In genomic region chr1:136440741-136441140, GRCm38 (mm10) we compare ENCODE assay signal across 24 mouse cellular contexts.
"Had no signal": no experiment of that assay in that cellular context is flagged by ENCODE, and none has a peak within 500 bp of the region (broad histone marks: within the 10 kb centered on the region; RNA-seq: fewer than 3 reads in every experiment).

No protein-coding gene starts in this region.

- H3K27me3 ChIP-seq: heart, embryonic 12.5 days; hindbrain, embryonic 13.5 days; hindbrain, embryonic 15.5 days; kidney, embryonic 15.5 days; limb, embryonic 13.5 days; limb, embryonic 15.5 days had no signal

- H3K4me3 ChIP-seq: heart, embryonic 12.5 days; hindbrain, embryonic 13.5 days; hindbrain, embryonic 15.5 days; kidney, embryonic 15.5 days; limb, embryonic 13.5 days; limb, embryonic 15.5 days had no signal

- H3K4me2 ChIP-seq: heart, embryonic 12.5 days; hindbrain, embryonic 13.5 days; hindbrain, embryonic 15.5 days; kidney, embryonic 15.5 days; limb, embryonic 13.5 days; limb, embryonic 15.5 days had no signal

- H3K9ac ChIP-seq: forebrain, postnatal 0 days; heart, embryonic 12.5 days; hindbrain, embryonic 13.5 days; hindbrain, embryonic 15.5 days; kidney, embryonic 15.5 days; limb, embryonic 13.5 days; limb, embryonic 15.5 days; liver, embryonic 14.5 days had no signal

- ATAC-seq: forebrain, postnatal 0 days; hindbrain, postnatal 0 days; intestine, embryonic 16.5 days had no signal

- H3K4me1 ChIP-seq: hindbrain, embryonic 13.5 days; hindbrain, embryonic 15.5 days; limb, embryonic 13.5 days; limb, embryonic 15.5 days had no signal

- DNase-seq: forebrain, postnatal 0 days; gastrocnemius, postnatal 14 days; gastrocnemius, postnatal 36 days; heart, adult 18-20 months; heart, postnatal 14 days; heart, postnatal 36 days; kidney, adult 11 months; kidney, adult 2 months; kidney, adult 9 months; kidney, postnatal 14 days; kidney, postnatal 36 days; layer of hippocampus, adult 9-11 months; layer of hippocampus, postnatal 36 days; left cerebral cortex, postnatal 4 days had no signal

- H3K27ac ChIP-seq: hindbrain, embryonic 13.5 days; hindbrain, embryonic 15.5 days; hindbrain, postnatal 0 days; kidney, embryonic 15.5 days; kidney, postnatal 0 days; limb, embryonic 13.5 days; limb, embryonic 15.5 days; liver, embryonic 14.5 days had no signal

- H3K9me3 ChIP-seq: heart, embryonic 12.5 days; hindbrain, embryonic 13.5 days; hindbrain, embryonic 15.5 days; kidney, embryonic 15.5 days; limb, embryonic 13.5 days; limb, embryonic 15.5 days had no signal
